Mouse (Mus musculus) small intestine, adult 2 months (tissue): ENCODE results near the gene S100a6.

Experiments
- CTCF ChIP-seq: fragments of 200-500 bp; IDR thresholded peaks from 2 replicates; pipeline ENCODE4 v1.5.1; 2012; ENCODE audit warnings: low read depth, mild to moderate bottlenecking, control low read depth, inconsistent platforms, low read length, moderate library complexity, mixed read lengths; ENCODE audit not compliant: insufficient replicate concordance, insufficient read length; ENCODE audit errors: extremely low read depth
- POLR2A ChIP-seq: fragments of 200-500 bp; IDR thresholded peaks from 2 replicates; pipeline ENCODE4 v1.6.1; 2012; ENCODE audit warnings: low read depth, mild to moderate bottlenecking, control low read depth, inconsistent platforms, low read length, moderate library complexity

DNA sequence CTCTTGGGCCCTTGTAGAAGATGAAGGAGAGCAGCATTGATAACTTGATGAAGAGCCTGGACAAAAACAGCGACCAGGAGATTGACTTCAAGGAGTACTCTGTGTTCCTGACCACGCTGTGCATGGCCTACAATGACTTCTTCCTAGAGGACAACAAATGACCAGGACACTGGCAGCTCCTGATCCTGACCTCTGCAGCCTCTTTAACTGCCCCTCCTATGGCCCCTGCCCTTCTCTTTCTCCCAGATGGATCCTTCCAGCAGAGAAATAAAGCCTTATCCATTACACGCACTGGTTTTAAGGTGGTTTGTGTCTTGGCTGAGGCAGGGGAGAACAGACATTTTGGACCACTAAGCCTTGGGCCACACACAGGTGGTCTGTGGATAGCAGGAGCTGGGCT is 1.2 kb upstream of the S100a6 start:
- TF ChIP-seq POLR2A (no peak), CTCF (no peak)
